Mouse (Mus musculus) G1E-ER4 (cell line): ENCODE measurements around the gene Siglece. TPM values are rescaled to one million over a fixed set of nuclear protein-coding genes. Genes with fewer than 3 reads are reported as not detected.

Experiments
- GATA1 ChIP-seq: IDR thresholded peaks from one replicate; pipeline ENCODE4 v1.8.0; 2012; ENCODE audit warnings: low read length, inconsistent platforms
- polyA plus RNA-seq: library from polyadenylated mRNA; stranded (reverse); fragments of >175 nt; gene quantifications from 2 replicates; pipeline ENCODE4 v1.2.3, GENCODE M21; 2012

The Siglece gene
- polyA plus RNA-seq, result not detected in 2 replicates

- TF ChIP-seq GATA1, result no peak
These were observed at the start of gene Siglece for GRCm38 (mm10) chr7:43660002-43660401. Gene Siglece (minus strand): TSS chr7:43660161.

DNA sequence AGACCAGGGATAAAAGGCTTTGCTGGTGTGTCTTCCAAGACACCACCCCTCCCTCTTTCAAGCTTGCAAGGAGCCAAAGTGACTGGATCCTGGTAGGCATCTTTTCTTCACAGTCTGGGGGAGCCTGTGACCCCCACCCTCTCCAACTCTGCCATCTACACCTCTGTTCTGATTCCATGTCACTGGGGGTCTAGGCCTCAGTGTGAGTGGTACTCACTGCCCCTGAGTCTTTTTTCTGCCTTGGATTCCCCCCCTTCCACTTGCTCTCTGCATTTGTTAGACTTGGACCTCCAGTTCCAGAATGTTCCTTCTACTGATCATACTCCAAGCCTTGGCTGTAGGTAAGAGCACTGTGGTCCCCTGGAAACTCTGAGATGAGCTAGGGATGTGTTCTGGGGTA is 30.2 kb upstream of the Siglece start, which contains the start of gene Klk14:
Klk14 (plus strand) TSS at position 301 of the 400 bp plus-strand sequence.
- TF ChIP-seq GATA1, result no peak

GRCm38 (mm10) chr7:43685088-43685487 is 25.1 kb upstream of the Siglece start:
- TF ChIP-seq GATA1, result no peak

GRCm38 (mm10) chr7:43680960-43681359 is 21.0 kb upstream of the Siglece start:
- TF ChIP-seq GATA1, result no peak

DNA sequence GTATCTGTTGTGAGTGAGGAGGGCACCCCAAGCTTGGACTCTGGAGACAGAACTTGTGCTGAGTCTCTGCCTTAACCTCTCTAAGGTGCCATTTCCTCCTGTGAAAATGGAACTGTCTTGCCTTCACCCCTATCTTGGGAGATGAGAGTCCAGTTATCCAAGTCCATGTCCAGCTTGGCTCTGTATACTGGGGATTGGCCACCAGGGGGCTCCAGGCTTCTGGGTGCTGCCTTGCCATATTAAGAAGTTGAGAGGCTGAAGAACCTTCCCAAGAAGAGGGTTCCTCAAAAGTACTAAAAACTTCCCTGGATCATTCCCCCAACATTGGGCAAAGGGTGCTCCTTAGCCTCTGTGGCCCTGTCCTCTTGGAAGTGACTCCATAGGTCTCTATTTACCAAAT is 18.6 kb upstream of the Siglece start:
- no peak for TF ChIP-seq GATA1

GRCm38 (mm10) chr7:43675091-43675490 is 15.1 kb upstream of the Siglece start:
- TF ChIP-seq GATA1, result no peak

DNA sequence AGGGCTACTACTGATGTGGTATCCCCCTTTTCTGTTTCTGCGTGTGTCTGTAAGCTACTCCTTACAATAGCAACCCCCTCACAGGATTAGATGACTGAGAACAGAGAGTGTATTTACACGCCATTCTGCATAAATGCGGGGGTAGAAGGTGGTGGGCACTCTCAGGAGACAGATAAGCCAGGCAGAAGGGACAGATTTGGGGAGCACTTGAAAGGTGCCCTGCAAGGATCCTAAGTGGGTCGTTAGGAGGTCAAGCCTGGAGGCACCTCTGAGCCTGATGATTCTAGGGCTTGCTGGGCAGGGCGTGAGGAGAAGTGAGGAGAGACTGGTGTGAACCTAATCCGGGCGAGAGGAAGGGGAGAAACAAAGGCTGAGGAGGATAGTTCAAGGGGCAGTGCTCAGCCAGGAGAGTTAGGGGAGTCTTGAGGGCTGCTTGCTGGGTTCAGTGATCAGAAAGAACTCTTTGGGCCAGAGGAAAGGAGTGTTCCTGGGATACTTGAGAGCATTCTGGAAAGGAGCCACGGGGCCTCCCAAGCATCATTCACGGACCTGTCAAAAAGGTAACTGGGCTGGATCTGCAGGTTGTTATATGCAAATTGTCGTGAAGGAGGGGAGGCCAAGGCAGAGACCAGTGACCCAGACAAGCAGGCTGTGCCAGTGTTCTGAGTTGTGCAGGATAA is 12.8 kb upstream of the Siglece start:
- TF ChIP-seq GATA1, result no peak

GRCm38 (mm10) chr7:43671809-43672580 is 12.0 kb upstream of the Siglece start, which contains the start of gene Ctu1:
Gene Ctu1 (plus strand): TSS chr7:43672016.
- no peak for TF ChIP-seq GATA1

DNA sequence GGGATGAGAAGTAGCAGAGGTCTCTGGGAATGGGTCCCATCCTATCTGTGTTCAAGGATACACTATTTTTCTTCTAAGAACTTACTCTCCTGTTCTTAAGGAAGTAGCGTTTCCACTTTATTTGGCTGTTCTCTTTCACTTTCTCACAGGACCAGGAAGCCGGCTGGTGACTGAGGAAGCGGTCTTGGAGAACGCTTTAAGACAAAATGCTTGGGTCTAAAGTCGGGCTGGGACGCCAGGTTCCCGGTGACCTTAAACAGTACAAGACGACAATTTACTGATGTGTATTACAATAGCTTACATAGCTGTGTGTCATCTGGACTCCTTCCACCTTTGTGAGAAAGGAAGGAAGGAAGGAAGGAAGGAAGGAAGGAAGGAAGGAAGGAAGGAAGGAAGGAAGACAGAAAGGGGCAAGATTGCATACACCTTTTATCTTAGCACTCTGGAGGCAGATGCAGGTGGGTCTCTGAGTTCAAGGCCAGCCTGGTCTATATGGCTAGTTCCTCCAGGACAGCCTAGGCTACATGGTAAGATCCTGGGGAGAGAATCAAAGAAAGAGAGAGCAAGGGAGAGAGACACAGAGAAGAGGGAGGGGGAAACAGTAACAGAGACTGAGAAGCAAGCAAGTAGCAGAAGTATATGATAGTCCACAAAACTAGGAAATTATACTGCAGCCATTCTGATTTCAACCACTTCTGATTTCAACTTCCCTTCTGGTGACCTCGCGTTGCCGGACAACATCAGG is 11.3 kb upstream of the Siglece start:
- TF ChIP-seq GATA1, result no peak

DNA sequence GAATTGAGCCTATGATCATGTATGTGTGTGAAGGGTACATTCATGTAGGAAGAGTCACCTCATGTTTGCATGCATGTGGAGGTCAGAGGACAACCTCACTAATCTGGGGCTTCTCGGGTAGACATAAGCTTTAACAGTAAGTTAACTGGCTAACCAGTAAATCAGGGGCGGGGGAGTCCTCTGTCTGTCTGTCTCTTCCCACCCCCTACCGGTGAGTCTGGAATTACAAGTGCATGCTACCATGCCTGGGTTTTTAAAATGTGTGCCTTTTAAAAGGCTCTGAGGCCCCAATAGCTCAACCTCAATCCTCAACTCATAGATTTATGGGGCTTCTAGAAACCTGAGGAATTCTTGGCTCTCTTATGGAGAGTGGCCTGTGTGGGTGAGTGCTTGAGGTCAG is 8.6 kb upstream of the Siglece start:
- TF ChIP-seq GATA1, result no peak

DNA sequence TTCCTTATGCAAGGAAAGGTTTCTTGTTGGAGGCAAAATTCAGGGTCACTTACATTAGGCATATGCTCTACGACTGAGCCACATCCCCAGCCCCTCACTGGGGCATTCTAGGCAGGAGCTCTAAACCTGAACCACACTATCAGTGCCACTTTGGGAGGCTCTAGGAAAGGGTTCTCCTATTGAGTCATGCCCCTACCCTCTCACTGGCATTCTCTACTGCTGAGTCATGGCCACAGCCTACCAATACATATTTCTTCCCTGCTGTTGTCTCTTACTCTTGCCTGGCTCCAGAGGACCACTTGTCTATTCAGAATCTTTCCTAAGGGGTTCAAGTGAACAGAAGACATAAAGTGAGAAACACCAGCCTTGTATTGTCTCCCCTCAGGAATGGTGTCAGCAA is 2.8 kb upstream of the Siglece start:
- no peak for TF ChIP-seq GATA1

- no peak for TF ChIP-seq GATA1
These were observed 3.7 kb downstream of the Siglece start for GRCm38 (mm10) chr7:43656232-43656631.

DNA sequence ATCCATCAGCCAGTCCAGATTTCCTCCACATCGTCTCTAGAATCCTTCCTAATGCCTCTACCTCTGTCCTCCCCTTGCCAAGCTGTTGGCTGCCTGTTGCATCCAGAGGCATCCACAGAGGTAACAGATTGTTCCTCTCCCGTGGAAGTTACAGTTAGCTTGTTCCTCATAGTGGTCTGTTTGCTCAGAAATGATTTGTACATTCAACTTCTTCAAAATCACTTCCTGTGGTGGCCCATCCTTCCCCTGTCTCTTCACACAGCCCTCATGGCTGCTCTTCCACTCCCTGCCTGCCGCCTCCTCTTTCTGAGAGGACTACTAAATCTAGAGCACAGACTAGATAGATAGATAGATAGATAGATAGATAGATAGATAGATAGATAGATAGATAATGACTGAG is 5.4 kb downstream of the Siglece start:
- TF ChIP-seq GATA1, result no peak

DNA sequence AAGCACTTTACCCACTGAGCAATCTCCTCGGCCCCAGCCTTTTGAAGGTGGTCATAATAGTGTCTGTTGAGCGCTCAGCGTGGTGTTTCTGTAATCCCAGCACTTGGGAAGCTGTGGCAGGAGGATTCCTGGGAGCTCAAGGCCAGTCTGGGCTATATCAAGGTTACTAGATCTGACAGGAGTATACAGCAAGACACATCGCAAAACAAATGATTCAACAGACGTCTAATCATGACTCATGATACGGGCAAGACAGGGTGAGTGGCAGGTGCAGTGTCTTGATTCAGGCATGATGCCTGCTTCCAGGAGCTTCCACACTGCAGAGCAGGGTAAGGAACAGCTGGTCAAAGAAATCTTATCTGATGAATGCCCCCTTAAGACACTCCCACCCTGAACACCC is 7.3 kb downstream of the Siglece start:
- no peak for TF ChIP-seq GATA1

- no peak for TF ChIP-seq GATA1
These were observed 16.8 kb downstream of the Siglece start for GRCm38 (mm10) chr7:43643046-43643652.

- TF ChIP-seq GATA1, result no peak
These were observed 17.4 kb downstream of the Siglece start for GRCm38 (mm10) chr7:43642587-43642986.

DNA sequence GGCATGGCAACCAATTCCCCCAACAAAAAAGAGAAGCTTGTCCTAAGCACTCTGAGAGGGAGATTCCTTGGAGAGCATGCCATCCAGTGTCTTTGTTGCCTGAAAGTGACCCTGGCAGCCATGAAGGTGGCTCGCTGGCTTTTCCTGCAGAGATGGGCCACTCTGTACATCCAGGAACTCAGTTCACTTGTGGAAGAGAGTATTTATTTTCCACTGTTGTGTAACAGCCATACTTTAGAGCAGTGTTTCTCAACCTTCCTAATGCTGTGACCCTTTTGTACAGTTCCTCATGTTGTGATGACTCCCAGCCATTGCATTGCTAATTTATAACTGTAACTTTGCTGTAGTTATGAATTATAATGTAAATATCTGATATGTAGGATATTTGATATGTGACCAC is 22.8 kb downstream of the Siglece start:
- TF ChIP-seq GATA1, result no peak
